Mouse (Mus musculus) megakaryocyte progenitor cell, adult 5-6 weeks (primary cell): ENCODE data around the gene Ipcef1. TPM values are rescaled to one million over a fixed set of nuclear protein-coding genes. Genes with fewer than 3 reads are reported as not detected.

ENCODE experiments used
- ATAC-seq: replicated peaks from 2 replicates; pipeline ENCODE4 v1.8.0; 2016; ENCODE audit warnings: mild to moderate bottlenecking, moderate TSS enrichment, inconsistent platforms; ENCODE audit not compliant: poor library complexity
- total RNA-seq, 2 experiments: library from RNA; stranded (forward) in 1 of 2; stranded (reverse) in 1 of 2; fragments of 157-497, 149-512 nt in 1 of 2; fragments of 200-1000 nt in 1 of 2; gene quantifications; 2 replicates each; pipeline versions ENCODE4 v1.2.3 to v1.2.4; 2015 to 2017

Gene Ipcef1
- 3.6 and 7.5 TPM in 2 replicates for total RNA-seq (2015)
- total RNA-seq (2017): 3.6 and 6.1 TPM in 2 replicates

GRCm38 (mm10) chr10:7052315-7053017 is at the start of gene Ipcef1:
Gene Ipcef1, minus strand, starts transcription at chr10:7052478.
- ATAC-seq: peak; percentile 80

DNA sequence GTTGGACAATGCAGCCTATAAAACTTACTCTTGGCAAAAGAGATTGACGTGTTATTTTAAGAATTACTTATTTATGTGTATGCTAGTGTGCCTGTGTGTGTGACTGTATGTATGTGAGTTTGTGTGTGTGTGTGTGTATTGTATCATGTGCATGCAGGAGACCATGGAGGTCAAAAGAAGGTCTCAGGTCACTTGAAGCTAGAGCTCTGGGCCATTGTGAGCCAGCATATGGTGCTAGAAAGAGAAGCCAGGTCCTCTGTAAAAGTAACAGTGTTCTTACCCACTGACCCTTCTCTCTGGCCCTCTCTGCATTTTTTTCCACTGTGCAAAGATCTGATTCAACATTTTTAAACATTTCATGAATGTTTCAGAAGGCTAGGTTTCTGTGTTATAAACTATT is 25.7 kb upstream of the Ipcef1 start:
- no peak for ATAC-seq

DNA sequence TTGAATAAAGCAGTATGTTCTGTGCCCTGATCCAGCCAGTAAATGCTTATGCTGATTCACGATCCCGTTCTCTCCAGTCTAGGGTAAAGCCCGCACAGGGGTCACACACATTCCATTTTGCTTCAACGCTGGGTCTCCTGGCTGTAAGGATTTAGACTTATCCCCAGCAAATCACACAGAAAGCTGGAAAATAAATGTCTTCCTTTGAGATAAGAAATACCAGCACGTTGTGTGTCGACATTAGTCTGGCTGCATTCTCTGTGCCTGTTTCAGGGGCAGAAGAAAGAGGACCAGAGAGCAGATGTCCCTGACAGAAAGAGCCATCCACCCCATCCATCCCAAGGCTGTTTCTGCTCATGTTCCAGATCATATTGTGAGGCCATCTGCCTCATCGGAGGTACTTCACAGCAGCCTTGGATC is 25.1 kb upstream of the Ipcef1 start:
- no peak for ATAC-seq

- ATAC-seq: no peak
These were observed 24.5 kb upstream of the Ipcef1 start for GRCm38 (mm10) chr10:7076662-7077211.

DNA sequence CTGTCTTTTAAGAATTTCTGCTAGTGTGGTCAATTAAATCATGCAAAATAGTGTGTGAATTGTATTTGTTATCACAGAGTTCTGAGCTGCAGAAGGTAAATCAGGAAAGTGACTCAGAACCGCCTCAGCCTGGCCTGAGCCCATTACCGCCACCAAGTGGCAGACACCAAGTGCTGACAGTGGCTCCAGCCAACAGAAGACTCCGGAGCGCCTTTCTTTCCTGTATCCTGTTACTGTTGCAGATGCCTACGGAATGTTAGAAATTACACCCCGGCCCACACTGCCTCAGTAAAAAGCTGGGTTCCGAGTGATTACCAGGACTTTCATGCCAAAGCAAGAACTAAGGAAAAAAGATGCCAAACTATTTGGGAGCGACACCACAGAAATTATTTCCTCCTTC is 23.9 kb upstream of the Ipcef1 start:
- peak; percentile 99 for ATAC-seq

- no peak for ATAC-seq
These were observed 23.4 kb upstream of the Ipcef1 start for GRCm38 (mm10) chr10:7075661-7076060.

- ATAC-seq: no peak
These were observed 22.0 kb upstream of the Ipcef1 start for GRCm38 (mm10) chr10:7074231-7074630.

- ATAC-seq: no peak
These were observed 18.6 kb upstream of the Ipcef1 start for GRCm38 (mm10) chr10:7070924-7071323.

DNA sequence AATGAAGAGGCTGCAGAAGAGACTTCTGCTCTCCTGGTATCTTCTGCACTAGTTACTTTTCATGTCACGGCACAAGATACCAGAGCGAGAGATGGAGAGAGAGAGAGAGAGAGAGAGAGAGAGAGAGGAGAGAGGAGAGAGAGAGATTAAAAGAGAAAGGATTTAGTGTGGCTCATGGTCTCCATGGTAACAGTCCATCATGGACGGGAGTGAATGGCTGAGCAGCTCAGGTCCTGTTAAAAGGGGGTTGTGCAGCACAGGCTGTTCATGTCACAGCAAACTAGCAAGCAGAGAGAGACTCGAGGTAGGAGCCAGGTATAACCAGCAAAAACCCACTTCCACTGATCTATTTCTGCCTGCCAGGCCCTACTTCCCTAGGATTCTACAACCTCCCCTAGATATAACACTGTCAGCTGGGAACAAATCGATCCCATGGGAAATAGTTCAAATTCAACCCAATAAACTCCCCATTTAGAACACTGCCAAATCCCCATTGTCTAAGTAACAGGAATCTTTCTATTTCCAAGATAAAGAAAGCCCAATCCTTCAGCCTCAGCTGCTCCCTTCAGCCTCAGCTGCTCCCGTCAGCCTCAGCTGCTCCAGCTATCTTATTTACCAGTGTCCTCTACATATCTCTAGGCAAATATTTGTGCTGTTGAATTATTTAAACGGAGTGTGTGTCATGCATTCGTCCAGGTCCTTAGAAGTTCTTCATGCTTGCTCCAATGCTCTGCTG is 18.0 kb upstream of the Ipcef1 start:
- no peak for ATAC-seq

DNA sequence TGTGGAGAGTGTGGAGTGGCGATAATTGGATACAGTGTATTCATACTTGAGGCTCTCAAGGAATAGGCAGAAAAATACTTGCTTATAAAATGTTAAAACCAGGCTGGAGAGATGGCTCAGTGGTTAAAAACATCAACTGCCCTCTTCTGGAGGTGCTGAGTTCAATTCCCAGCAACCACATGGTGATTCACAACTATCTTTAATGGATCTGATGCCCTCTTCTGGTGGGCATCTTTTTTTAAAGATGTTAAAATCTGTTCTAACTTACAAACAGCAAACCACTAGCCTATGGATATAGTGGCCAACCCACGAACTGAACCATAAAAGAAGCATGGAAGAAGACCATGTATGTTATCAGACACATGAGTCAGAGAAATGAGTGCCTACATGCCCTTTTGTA is 16.8 kb upstream of the Ipcef1 start:
- no peak for ATAC-seq

GRCm38 (mm10) chr10:7068608-7069007 is 16.3 kb upstream of the Ipcef1 start:
- peak; percentile 49 for ATAC-seq

DNA sequence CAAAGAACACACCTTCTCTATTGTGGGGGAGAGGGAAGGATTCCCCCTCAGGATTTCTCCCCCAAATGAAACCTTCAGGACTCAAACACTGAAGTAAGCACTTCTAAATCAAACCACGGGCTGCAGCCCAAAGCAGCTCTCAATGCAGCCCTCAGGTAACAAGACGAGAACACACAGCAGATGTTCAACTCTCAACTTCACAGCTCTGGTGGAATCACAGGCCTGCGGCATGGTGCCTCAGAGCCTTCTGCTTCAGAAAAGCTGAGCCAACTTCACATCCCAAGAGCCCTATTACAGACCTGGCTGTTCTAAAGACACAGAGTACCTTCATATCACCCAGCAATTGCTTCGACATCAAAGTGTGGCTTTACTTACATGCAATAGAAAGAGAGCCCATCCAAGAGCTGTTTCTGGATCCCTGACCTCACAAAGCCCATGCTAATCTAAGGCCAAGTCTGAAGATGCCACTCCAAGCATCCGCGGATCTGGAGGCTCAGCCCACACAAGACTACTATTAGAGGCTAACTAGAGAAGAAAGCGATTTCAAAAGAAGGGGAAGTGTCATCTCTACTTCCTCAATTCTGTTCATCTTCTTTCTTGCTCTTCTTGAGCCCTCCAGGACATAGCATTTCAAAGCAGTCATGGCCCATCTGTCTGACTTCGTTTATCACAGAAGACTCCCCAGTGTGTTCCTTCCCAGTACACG is 11.6 kb upstream of the Ipcef1 start:
- ATAC-seq: peak; percentile 69

DNA sequence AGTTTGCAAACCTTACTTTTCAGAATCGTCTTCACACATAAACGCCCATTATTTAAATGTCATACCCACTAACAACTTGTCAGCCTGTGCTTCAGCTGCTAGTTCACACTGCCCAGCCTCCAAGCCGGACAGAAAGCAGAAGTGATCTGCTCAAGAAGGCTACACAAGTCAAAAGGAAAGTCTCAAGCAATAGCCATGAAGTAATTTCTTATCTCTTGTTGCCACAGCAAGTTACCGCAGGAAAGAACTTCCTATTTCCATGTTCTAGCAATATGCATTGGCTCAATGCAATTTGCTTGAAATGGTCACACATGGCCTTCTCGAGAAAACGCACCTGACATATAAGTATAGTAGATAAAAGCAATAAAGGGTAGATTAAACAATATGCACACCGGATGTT is 10.7 kb upstream of the Ipcef1 start:
- peak; percentile 91 for ATAC-seq

- no peak for ATAC-seq
These were observed 8.0 kb upstream of the Ipcef1 start for GRCm38 (mm10) chr10:7060326-7060725.

GRCm38 (mm10) chr10:7057546-7057945 is 5.3 kb upstream of the Ipcef1 start:
- ATAC-seq: no peak

DNA sequence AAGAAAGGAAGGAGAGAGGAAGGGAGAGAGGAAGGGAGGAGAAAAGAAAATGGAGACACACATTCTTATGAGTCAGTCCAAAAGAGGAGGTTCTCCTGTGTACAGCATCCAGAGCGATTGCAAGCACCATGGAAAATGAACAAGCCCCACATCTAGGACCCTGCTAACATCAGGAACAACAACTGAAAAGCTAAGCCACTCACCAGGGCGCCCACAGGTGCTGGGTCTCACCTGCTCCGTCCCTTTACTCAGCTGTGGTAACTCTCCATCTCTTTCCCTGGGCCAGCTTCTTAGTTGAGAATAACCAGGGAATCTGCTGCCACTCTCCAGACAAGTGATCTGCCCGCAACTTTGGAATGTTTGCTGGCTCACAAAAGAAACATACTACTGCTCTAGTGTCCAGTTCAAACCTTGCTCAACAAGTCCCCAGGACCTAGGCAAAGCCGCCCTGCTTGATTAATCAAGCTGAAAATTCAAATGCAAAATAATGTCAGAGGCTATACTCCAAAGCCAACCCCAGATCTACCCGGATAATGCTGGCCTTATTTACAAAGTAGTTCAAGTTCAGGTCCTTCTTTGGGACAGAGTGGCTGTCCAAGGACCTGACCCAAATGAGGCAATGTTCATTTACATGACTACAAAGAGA is 2.4 kb upstream of the Ipcef1 start:
- no peak for ATAC-seq

DNA sequence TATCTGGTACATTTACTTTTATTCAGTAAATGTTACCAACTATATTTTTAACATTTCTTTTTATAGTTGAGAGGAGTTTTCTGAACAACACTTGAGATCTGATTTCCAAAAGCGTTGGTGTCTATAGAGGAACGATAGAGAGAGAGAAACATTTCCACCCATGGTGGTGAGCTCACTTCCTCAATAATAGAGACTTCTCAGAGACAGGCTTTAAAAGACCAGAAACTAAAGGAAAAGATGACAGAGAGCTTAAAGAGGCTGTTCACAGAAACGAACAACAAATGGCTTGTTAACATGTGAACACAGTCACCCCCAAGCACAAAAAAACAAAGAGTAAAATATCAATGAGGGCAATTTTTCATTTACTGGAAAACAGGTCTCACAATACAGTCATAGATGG is 2.4 kb downstream of the Ipcef1 start:
- no peak for ATAC-seq

DNA sequence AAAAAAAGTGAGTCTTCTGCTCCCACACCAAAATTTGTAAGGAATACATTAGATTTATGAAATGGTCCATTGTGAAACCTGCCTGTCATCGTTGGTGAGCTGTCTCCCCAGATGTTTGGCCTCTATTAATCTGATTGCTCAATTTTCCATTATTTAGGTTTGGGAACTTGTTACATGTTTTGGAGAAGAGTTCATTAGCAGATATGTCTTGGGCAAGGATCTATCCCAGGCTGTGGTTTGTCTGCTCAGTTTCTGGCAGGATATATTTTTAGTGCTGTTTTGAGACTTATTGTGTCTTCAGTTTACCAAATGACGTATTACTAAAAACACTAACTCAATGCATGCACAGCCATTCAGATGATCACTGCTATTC is 4.4 kb downstream of the Ipcef1 start:
- ATAC-seq: peak; percentile 62

- no peak for ATAC-seq
These were observed 4.9 kb downstream of the Ipcef1 start for GRCm38 (mm10) chr10:7047288-7047918.

DNA sequence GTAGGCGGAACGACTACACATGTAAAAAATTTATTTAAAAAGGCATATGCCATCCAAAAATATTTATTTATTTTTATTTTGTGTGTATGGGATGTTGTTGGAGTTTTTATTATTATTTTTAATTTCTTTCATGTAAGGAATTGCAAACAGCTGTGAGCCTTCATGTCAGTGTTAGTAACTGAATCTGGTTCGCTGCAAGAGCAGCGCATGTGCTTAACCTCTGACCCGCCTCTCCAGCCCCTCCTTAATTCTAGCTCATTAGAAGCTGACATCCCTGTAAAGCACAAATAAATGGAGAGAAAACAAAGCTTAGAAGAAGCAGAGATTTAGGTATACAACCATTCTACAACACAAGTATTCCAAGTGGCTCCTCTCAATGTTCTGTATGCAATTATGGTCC is 8.4 kb downstream of the Ipcef1 start:
- ATAC-seq: no peak

DNA sequence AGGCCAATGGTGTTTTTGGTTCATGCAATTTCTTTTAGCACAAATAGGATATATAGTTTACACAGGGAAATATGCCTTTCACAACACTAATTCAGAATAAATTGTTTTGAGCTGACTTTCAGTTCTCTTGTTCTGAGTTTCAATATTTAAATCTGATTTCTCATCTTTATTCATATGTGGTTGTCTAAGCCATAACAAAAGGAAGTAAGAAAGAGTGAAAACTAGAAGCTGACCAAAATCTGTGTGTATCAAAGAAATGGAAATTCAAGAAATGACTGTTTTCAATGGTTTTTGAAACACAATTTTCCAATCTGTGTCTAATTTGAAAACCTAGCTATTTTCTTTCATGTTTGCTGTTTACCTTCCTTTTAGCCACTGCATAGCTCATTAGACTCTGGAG is 11.2 kb downstream of the Ipcef1 start:
- ATAC-seq: peak; percentile 13
